Mouse (Mus musculus): ENCODE measurements at regions not wholly inside any gene's neighbourhood (a gene's known extent, or its start where the extent isn't known, plus 50 kb on each side); places are given as distances from the start of the nearest gene placed in this dataset.

DNA sequence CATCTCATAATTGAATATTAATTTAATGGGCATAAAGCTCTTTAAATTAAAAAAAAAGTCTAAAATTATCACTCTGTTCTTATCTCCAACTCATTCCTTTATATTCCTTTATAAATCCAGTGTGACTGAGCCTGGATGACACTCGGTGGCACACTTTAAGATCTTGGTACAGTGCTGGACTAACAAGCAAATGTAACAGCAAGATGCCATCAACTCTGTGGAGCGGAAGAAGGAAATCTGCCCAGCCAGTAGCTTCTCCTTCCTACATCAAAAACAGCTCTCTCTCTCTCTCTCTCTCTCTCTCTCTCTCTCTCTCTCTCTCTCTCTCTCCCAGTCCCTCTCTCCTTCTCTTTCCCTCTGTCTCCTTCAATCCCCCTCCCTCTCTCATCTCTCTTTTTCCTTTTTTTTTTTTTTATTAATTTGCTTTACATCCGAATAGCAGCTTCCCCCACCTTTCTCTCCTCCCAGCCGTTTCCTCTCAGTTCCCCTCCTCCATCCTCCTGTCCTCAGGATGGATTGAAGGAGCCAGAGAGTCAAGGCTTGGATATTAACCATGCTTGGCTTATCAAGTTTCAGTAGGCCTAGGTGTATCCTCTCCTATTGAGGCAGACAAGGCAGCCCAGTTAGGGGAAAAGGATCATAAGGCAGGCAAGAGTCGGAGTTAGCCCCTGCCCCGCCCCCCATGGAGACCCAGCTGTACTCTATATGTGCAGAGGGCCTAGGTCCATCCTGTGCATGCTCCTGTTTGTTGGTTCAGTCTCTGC, 130.4 kb upstream of the Tmtc2 start:
- H3K9ac ChIP-seq = no peak overlapping the region
- ATAC-seq (replicated peaks; ENCODE audit: insufficient number of reproducible peaks, insufficient read depth, low FRiP score, low read depth) = no peak

DNA sequence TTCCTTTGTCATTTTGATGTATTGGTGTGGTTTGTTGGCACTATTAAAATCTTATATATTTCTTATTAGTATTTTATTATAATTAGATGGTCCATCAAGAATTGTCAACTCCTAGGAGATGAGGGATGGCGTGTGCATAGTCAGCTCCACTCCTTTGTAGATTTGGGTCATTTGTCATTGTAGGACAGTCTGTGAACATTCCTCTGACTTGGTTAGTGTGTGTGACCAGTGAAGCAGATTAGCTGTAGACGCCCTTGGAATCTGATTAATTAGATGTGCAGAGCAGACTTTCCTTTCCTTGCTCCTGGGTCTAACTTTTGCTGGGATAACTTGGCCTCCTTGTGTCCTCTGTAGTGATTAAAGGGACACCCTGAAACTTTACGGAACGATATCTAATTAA, 118.9 kb upstream of the Tmtc2 start:
- no peaks in the 10 kb centered on the region for H3K4me1 ChIP-seq (replicated peaks)
- no peak overlapping the region for H3K4me3 ChIP-seq
- no peak for ATAC-seq (replicated peaks; ENCODE audit: insufficient number of reproducible peaks, insufficient read depth, low FRiP score, low read depth)
- WGBS = 74% methylated on average over 4 of the region's 4 CpGs
- no peak overlapping the region for H3K4me2 ChIP-seq
- H3K9ac ChIP-seq = no peak overlapping the region
- H3K27ac ChIP-seq = no peak overlapping the region
- H3K9me3 ChIP-seq (replicated peaks) = no peaks in the 10 kb centered on the region
- H3K36me3 ChIP-seq = no peaks in the 10 kb centered on the region
- H3K27me3 ChIP-seq = no peaks in the 10 kb centered on the region

More for the DNA sequence above, 130.4 kb upstream of the Tmtc2 start:
- Histone ChIP-seq H3K27ac (no peak overlapping the region), H3K27me3 (no peaks in the 10 kb centered on the region), H3K4me2 (no peak overlapping the region), H3K9me3 (replicated peaks) (no peaks in the 10 kb centered on the region), H3K36me3 (no peaks in the 10 kb centered on the region), H3K4me1 (replicated peaks) (no peaks in the 10 kb centered on the region), H3K4me3 (no peak overlapping the region)
- WGBS = 64% methylated on average over 6 of the region's 6 CpGs

DNA sequence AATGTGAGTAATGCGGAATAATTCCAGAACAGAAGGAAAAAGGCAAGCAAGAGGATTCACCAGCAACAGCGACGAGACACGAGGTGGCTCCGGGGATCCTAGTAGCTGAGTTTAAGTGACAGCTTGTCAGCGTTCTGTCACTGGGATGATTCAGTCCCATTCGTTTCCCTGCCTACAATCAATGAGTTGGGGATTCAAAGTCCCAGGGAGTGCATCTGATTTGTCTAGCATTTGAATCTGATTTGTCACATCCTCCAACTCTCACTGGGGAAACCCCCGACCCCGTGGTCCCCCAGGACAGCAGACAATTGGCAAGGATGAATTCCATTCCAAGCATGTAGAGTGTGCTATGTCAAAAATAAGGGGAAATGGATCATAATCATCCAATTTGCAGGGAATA, 115.1 kb upstream of the Tmtc2 start:
- Histone ChIP-seq H3K4me3 (no peak overlapping the region), H3K27ac (no peak overlapping the region), H3K36me3 (no peaks in the 10 kb centered on the region), H3K9ac (no peak overlapping the region), H3K4me1 (replicated peaks) (no peaks in the 10 kb centered on the region), H3K4me2 (no peak overlapping the region), H3K9me3 (replicated peaks) (no peaks in the 10 kb centered on the region), H3K27me3 (no peaks in the 10 kb centered on the region)
- no peak for ATAC-seq (replicated peaks; ENCODE audit: insufficient number of reproducible peaks, insufficient read depth, low FRiP score, low read depth)
- 66% methylated on average over 9 of the region's 9 CpGs for WGBS

- no peak for ATAC-seq (replicated peaks; ENCODE audit: insufficient number of reproducible peaks, insufficient read depth, low FRiP score, low read depth)
- H3K4me1 ChIP-seq (replicated peaks) = no peaks in the 10 kb centered on the region
- H3K36me3 ChIP-seq = no peaks in the 10 kb centered on the region
- no peak overlapping the region for H3K4me2 ChIP-seq
- no peak overlapping the region for H3K27ac ChIP-seq
- H3K27me3 ChIP-seq = no peaks in the 10 kb centered on the region
- H3K9me3 ChIP-seq (replicated peaks) = no peaks in the 10 kb centered on the region
- H3K4me3 ChIP-seq = no peak overlapping the region
- H3K9ac ChIP-seq = no peak overlapping the region
- 72% methylated on average over 9 of the region's 9 CpGs for WGBS
Observed at GRCm38 (mm10) chr10:105688879-105689278, 114.6 kb upstream of the Tmtc2 start.

DNA sequence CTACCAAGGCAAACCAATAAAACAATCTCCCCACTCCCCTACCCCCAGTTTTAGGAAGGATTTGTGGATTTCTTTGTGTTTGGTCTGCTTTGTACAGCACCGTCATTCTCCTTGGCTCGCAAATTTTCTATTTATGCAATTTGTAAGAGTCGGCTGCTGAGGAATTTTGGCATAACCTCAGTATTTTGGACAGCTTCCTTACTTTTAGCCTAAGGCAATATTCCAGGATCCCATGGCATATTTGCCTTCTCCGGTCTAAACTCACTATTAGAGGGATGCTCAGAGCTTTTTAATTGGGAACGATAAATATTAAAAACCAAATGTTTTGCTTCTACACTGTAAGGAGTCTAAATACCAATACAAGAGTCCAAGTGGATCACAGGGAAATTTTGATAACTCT, 112.6 kb upstream of the Tmtc2 start:
- no peaks in the 10 kb centered on the region for H3K4me1 ChIP-seq (replicated peaks)
- no peaks in the 10 kb centered on the region for H3K27me3 ChIP-seq
- H3K9ac ChIP-seq = no peak overlapping the region
- no peaks in the 10 kb centered on the region for H3K9me3 ChIP-seq (replicated peaks)
- H3K4me3 ChIP-seq = no peak overlapping the region
- 83% methylated on average over 5 of the region's 5 CpGs for WGBS
- no peak overlapping the region for H3K4me2 ChIP-seq
- H3K27ac ChIP-seq = no peak overlapping the region
- no peaks in the 10 kb centered on the region for H3K36me3 ChIP-seq
- no peak for ATAC-seq (replicated peaks; ENCODE audit: insufficient number of reproducible peaks, insufficient read depth, low FRiP score, low read depth)

DNA sequence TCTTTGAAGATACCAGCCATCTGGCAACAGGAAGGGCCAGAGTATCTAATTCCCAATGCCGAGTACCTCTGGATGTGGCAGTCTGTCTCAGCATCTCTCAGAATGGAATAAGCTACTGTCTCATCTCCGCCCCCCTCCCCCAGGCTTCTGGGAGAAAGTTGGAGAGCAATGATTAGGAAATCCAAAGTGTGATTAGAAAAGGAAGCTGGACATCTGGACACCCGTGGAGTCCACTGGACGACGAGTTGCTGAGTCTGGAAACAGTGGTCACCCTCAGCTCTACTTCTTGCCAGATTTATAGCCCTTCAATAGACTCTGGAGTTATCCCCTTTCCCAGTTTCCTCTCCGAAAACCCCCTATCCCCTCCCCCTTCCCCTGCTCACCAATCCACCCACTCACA, 105.3 kb upstream of the Tmtc2 start:
- H3K9me3 ChIP-seq (replicated peaks) = no peaks in the 10 kb centered on the region; the same call in 1 of the 2 replicates

GRCm38 (mm10) chr10:105666959-105667358, 92.7 kb upstream of the Tmtc2 start:
- H3K36me3 ChIP-seq = no peaks in the 10 kb centered on the region
- no peak for ATAC-seq (replicated peaks; ENCODE audit: insufficient number of reproducible peaks, insufficient read depth, low FRiP score, low read depth)
- WGBS = 62% methylated on average over 2 of the region's 2 CpGs

More for the DNA sequence above, 105.3 kb upstream of the Tmtc2 start:
- Histone ChIP-seq H3K4me3 (no peak overlapping the region), H3K36me3 (no peaks in the 10 kb centered on the region), H3K9ac (no peak overlapping the region), H3K4me2 (no peak overlapping the region), H3K27me3 (no peaks in the 10 kb centered on the region), H3K27ac (no peak overlapping the region), H3K4me1 (replicated peaks) (no peaks in the 10 kb centered on the region)
- WGBS = 73% methylated on average over 6 of the region's 6 CpGs
- no peak for ATAC-seq (replicated peaks; ENCODE audit: insufficient number of reproducible peaks, insufficient read depth, low FRiP score, low read depth)

DNA sequence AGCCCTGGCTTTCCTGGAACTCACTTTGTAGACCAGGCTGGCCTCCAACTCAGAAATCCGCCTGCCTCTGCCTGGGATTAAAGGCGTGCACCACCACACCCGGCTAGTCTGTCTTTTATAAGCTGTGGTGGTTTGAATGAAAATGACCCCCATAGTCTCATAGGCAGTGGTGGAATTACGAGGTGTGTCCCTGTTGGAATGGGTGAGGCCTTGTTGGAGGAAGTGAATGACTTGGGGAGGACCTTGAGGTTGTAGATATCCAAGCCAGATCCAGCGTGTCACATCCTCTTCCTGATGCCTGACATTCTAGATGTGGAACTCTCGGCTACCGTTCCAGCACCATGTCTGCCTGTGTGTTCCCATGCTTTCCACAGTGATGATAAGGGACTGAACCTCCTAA, 86.5 kb upstream of the Tmtc2 start:
- Histone ChIP-seq H3K27me3 (no peaks in the 10 kb centered on the region), H3K9me3 (replicated peaks) (no peaks in the 10 kb centered on the region), H3K27ac (no peak overlapping the region), H3K9ac (no peak overlapping the region), H3K4me1 (replicated peaks) (0 out of 2 replicates have a peak, but pooled peaks cover 2% of the 10 kb centered on the region), H3K4me2 (no peak overlapping the region), H3K36me3 (no peaks in the 10 kb centered on the region), H3K4me3 (no peak overlapping the region)
- ATAC-seq (replicated peaks; ENCODE audit: insufficient number of reproducible peaks, insufficient read depth, low FRiP score, low read depth) = no peak
- 86% methylated on average over 7 of the region's 7 CpGs for WGBS

More at GRCm38 (mm10) chr10:105666959-105667358, 92.7 kb upstream of the Tmtc2 start:
- H3K4me3 ChIP-seq = no peak overlapping the region
- no peak overlapping the region for H3K27ac ChIP-seq
- H3K9me3 ChIP-seq (replicated peaks) = no peaks in the 10 kb centered on the region
- no peaks in the 10 kb centered on the region for H3K27me3 ChIP-seq
- no peak overlapping the region for H3K4me2 ChIP-seq
- no peak overlapping the region for H3K9ac ChIP-seq
- no peaks in the 10 kb centered on the region for H3K4me1 ChIP-seq (replicated peaks)

GRCm38 (mm10) chr10:105656788-105657187, 82.5 kb upstream of the Tmtc2 start:
- Histone ChIP-seq H3K4me2 (no peak overlapping the region), H3K9me3 (replicated peaks) (no peaks in the 10 kb centered on the region), H3K4me3 (no peak overlapping the region), H3K4me1 (replicated peaks) (0 out of 2 replicates have a peak, but pooled peaks cover 2% of the 10 kb centered on the region), H3K27me3 (no peaks in the 10 kb centered on the region), H3K9ac (no peak overlapping the region), H3K36me3 (no peaks in the 10 kb centered on the region), H3K27ac (peak overlapping the region; percentile 77)
- peak; percentile 84; the same call in 1 of the 2 replicates for ATAC-seq (replicated peaks; ENCODE audit: insufficient number of reproducible peaks, insufficient read depth, low FRiP score, low read depth)
- WGBS = 20% methylated on average over 2 of the region's 2 CpGs

- Histone ChIP-seq H3K9ac (no peak overlapping the region), H3K9me3 (replicated peaks) (no peaks in the 10 kb centered on the region), H3K27me3 (no peaks in the 10 kb centered on the region), H3K4me2 (no peak overlapping the region), H3K4me3 (no peak overlapping the region), H3K27ac (no peak overlapping the region), H3K36me3 (no peaks in the 10 kb centered on the region), H3K4me1 (replicated peaks) (0 out of 2 replicates have a peak, but pooled peaks cover 4% of the 10 kb centered on the region)
- 83% methylated on average over 2 of the region's 2 CpGs for WGBS
- ATAC-seq (replicated peaks; ENCODE audit: insufficient number of reproducible peaks, insufficient read depth, low FRiP score, low read depth) = no peak
Observed at GRCm38 (mm10) chr10:105652475-105652874, 78.2 kb upstream of the Tmtc2 start.

DNA sequence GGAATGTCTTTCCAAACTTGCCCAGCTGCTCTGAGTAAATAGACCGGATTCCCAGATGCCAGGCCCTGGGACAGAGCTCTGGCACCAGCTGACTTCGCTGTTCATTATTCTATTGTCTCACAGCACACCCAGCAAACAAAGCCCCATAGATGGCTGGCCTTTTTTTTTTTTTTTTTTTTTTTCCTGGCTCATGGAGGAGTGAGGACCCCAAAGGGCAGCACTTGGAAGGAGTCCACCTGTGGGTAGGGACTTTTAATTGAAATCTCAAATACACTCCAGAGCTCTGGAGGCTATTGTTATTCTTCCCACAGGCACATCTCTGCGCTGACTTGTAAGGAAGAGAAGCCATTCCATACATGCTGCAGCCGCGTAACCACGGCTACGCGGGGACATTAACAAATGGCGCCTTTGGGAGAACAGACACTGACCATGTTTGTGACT, 64.8 kb upstream of the Tmtc2 start:
- Histone ChIP-seq H3K4me1 (replicated peaks) (no peaks in the 10 kb centered on the region), H3K4me3 (no peak overlapping the region), H3K4me2 (no peak overlapping the region), H3K9ac (no peak overlapping the region), H3K36me3 (no peaks in the 10 kb centered on the region), H3K27ac (no peak overlapping the region), H3K27me3 (no peaks in the 10 kb centered on the region), H3K9me3 (replicated peaks) (no peaks in the 10 kb centered on the region)
- ATAC-seq (replicated peaks; ENCODE audit: insufficient number of reproducible peaks, insufficient read depth, low FRiP score, low read depth) = no peak
- WGBS = 87% methylated on average over 9 of the region's 9 CpGs

GRCm38 (mm10) chr10:105638500-105638899, 64.2 kb upstream of the Tmtc2 start:
- Histone ChIP-seq H3K4me2 (no peak overlapping the region), H3K9ac (no peak overlapping the region), H3K27me3 (no peaks in the 10 kb centered on the region), H3K27ac (no peak overlapping the region), H3K9me3 (replicated peaks) (no peaks in the 10 kb centered on the region), H3K36me3 (no peaks in the 10 kb centered on the region), H3K4me1 (replicated peaks) (no peaks in the 10 kb centered on the region), H3K4me3 (no peak overlapping the region)
- WGBS = 85% methylated on average over 10 of the region's 10 CpGs
- no peak for ATAC-seq (replicated peaks; ENCODE audit: insufficient number of reproducible peaks, insufficient read depth, low FRiP score, low read depth)

Data from heart, embryonic 15.5 days (tissue).